Mouse (Mus musculus) cerebellum, adult 8-10 months (tissue): Measurements from ENCODE around the gene Spata2l.
"Not testable (repeated sequence)": the region's sequence is repeated elsewhere in the genome, so short reads cannot be mapped to it uniquely, and the experiment has no call there.

Experiments
- DNase-seq: peaks from one replicate; pipeline ENCODE4 v3.0.0; 2022

The Spata2l gene

DNA sequence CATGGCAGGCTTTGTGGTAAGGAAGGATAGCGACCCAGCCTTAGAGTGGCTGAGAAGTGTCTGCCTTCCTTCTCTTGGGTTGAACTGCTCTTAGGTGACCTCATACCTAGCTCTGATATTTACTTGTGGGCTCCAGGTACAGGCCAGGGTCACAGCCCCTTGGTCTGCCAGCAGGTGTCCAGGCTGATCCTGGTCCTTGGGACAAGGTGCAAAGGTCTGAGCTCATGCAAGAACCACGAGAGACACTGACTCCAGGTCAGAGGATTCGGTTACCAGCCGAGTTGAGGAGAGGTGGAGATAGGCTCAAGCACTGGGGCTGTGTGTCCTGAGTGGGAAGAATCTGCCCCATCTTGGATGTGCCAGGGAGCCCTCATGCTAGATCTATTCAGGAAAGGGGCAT lies 8.3 kb upstream of the Spata2l start:
- no peak for DNase-seq

DNA sequence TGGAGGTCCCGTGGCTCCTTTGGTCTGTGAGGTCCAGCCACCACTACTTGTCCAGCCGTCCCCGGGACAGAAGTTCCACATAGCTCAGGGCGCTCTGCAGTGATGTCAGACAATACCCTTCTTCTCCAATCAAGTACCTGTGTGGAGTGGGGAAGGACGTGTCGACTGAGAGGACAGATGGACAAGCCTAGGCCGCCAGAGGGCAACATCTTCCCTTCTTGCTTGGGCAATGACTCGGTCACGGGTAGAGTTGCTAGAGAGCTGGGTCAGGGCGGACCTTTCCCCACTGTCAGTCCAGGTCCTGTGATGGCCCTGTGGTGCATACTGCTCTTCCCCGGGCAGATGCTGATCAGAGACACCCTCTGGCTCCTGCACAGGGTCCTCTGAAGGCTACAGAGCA lies 7.0 kb upstream of the Spata2l start:
- DNase-seq, result no peak

DNA sequence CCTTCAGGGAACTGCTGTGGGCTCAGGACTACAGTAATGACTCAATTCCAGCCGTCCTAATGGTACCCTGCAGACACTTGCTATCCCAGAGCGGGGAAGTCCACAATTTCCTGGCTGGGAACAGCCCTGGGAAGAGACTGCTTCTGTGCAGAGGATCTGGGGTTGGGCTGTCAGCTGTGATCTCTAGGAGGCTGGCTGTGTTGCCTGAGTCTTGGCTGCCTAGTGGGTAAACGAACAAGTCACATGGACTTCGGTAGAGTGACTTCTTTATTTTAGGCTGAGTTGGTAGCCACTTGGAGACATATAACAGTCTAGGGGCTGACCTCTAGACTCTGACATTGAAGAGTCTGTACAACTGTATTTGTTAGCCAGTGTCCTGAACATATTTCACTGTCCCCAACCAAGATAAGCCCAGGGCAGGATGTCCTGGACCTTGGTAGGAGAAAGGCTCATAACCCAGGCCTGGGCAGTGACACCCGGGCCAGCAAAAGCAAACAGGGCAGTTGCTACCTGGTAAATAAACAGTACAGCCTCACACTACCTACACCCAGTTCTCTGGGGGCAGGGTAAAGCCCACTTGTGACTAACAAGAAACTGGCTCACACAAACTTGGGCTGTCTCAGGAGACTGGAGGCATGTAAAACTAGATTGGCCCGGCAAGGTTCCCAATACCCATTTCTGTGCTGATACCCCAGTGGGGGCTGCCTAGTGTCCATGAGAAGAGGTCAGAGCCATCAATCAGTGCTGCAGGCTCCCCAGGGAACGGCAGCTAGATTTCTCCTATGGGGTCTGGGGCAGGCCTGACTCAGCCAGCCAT lies 6.3 kb upstream of the Spata2l start:
- DNase-seq, result no peak

DNA sequence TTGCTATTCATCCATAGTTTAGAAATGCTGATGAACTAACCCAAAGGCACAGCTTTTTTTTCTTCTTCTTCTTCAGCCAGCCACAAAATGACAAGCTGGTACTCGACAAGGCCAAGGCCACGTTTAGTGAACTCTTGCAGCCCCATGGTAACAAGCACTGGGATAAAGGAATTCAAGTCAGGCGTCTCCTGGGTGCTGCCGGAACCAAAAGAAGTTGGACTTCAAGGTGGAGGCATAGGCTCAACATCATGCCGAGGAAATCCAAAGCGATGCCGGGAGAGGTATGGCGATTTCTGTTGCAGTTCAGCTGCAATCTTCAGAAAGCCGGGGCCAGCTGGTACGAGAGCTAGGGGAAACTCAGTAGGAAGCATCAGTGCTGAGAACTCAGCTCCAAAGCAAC lies 3.4 kb upstream of the Spata2l start:
- no peak for DNase-seq

DNA sequence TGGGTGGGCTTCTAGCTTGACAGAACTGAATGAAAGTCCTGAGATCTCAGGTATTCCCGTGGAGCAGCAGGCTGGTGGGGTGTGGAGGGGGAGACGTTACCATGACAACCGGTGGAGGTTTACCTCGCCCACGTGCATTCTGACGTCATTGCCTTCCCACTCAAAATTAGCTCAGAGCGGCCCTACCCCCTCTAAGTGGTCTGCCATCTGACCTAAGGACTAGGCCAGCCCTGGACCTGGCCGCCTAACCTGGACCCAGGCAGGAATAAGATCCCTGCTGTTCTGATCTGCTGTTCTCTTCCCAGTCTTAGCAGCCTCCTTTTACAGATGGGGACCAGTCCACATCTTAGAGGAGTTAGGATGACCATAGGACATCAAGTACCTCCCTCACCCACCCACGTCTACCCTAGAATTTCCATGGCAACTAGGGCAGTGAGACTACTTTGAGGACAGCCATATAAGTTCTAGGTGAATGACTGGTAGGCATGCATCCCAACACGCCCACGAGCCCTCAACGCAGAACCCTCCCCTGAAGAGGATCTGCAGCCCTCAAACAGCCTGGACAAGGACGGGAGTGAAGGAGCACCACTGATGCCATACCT lies 1.0 kb downstream of the Spata2l start:
- peak; percentile 52 for DNase-seq

DNA sequence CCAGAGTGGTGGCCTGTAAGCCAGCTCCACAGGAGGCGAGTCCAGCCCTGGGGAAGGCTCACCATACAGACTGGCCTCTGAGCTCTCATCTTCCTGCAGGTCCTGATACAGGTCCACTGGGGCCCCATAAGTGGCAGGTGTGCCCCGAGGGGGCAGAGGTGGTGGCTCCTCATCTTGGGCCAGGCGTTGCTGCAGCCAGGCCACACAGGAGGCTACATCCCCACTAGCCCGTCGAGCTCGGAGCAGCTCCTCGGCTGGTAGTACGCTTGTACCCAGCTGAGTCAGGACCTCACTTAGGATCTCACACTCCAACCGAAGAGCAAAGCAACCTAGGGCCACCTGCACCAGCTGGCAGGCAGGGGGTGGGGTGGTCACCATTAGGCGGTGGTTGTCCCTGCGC lies 2.3 kb downstream of the Spata2l start:
- no peak for DNase-seq

DNA sequence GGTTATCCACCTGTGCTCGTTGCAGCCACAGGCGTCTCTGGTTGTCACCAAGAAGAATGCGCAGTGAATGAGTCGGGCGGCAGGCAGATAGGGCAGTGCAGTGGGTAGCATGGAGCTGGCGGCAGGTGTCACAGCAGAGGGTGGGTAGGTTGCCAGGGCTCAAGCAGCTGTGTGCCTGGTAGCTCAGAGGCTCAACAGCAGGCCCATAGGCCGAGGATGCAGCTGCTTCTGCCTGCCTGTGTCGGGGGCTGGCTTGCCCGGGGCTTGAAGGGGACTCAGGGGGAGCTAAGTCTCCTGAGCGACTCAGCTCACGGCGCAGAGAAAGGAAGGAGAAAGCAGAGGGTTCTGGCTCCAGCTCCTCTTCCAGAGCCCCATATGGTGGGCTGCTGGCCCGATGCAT lies 2.7 kb downstream of the Spata2l start:
- DNase-seq, result no peak

DNA sequence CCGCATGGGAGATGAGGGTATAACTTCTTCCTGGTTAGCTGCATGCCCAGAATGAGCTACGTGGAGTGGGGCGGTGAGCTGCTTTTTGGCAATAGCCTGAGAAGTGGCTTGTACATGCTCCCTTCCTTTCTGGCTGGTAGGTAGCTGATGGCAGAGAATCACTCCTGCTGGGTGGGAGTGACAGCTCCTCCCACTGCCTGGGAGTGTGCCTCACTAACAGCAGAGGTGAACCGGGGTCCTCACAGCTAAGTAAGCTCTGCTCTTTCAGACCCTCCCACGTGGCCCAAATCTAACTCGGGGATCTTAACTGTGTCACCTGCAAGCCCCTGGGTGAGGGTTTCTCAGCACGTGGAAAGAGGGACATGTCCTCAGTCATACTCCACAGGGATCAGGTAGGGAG lies 3.5 kb downstream of the Spata2l start:
- no peak for DNase-seq

DNA sequence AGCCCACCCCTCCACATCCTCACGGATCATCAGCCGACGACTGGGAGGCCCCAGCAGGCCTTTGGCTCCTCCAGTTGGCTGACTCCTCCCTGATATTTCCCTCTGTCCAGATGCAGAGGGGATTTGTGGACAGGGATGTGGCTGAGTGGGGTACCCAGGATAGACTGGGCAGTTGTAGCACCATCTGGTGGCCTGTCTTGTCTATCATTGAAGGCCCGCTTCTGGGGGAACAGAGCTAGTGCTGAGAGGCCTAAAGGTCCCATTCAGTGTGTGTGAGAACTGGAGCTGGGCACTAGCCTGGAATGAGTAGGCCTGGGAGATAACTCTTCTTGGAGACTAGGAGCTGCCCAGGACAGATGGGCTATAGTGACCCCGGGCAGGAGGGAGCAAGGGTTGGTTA lies 4.3 kb downstream of the Spata2l start:
- no peak for DNase-seq

DNA sequence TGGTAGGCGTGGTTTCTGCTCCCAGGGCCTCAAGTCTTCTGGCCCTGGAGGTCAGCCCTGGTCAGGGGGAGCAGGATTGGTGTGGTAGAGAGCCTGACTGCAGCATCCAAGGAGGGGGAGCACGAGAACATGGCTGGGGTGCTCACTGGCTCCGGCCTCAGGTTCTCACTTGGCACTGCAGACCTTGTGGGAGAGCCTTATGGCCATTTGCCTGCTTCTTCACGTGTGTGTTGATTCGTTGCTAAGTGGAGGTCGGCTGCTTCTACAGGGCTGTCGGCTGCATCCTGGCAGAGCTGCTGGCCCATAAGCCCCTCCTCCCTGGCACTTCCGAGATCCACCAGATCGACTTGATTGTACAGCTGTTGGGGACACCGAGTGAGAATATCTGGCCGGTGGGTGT lies 5.7 kb downstream of the Spata2l start:
- DNase-seq, result not testable (repeated sequence)

DNA sequence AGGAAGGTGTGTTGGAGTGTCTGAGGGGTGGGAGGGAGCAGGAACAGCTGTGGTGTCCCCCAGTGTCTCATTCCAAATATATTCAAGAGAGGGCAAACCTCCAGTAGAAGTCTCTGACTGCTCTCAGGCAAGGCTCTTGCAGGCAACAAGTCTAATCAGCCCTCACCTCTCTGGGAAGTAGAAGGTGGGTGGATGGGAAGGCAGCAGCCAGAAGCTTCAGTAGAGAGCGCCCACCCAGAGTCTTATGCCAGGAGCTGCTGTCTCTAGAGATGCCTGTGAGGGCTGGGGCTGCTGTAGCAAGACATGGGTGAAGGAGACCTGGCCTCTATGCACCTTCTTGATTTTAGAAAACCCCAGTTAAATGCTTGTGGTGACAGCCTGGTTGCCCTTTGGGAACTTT lies 7.6 kb downstream of the Spata2l start:
- DNase-seq, result no peak

DNA sequence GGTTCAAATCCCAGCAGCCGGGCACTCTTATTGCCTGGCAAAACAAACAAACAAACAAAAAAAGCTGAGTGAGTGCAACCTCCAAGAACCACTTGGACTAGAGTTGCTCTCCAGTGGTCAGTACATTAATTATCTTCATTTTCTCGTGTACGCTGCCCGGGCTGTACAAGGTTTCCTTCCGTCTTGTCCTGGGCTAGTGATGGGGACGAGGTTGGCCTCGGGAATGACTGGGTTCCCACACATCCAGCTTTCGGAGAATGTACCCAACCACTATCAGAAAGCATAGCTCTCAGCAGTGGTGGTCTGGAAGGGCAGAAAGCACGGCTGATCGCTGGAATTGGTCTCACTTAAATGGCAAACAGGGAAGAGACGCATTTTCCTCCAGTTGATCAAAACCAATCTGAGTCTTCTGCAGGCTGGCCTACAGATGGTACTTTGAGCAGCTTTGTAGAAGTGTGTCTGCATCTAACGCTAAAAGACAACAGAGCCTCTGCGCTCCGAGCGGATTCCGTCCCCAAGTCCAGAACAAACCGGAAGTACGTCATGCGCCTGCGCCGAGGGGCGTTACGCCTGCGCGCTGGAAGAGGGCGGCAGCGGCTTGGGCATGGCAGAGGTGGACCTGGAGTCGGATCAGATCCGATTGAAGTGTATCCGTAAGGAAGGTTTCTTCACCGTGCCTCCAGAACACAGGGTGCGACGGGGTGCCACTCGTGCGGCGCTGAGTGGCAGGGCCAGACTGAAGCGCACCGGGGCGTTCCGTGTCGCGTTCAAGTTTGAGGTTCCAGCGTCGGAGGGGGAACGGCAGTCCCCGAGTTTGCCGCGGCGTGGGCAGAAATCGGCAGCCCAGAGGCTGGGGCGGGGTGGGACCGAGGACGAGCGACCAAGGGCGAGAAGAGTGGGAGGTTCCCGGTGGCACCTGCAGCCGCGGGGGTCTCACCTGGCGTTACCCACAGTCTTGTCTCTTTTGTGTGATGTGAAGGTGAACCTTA lies 11.5 kb downstream of the Spata2l start, which contains the start of gene Cdk10:
TSS of gene Cdk10 (plus strand) at position 565 of the 989 bp plus-strand sequence.
- DNase-seq, result peak; percentile 90

DNA sequence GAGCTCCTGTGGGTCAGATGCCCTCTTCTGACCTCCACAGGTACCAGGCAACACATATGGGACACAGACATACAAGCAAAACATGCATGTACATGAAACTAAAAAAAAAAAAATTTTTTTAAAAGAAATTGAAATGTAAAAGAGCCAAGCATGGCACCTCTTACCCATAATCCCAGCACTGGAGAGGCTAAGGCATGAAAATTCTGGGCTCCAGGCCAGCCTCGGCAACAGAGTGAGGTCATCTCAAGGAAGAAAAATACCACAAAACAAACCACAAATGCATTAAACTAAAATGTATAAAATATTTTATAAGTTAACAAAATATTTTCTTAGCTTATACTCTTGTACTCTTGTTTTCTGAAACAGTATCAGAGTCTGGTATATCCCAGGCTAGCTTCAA lies 15.1 kb downstream of the Spata2l start:
- DNase-seq, result no peak

DNA sequence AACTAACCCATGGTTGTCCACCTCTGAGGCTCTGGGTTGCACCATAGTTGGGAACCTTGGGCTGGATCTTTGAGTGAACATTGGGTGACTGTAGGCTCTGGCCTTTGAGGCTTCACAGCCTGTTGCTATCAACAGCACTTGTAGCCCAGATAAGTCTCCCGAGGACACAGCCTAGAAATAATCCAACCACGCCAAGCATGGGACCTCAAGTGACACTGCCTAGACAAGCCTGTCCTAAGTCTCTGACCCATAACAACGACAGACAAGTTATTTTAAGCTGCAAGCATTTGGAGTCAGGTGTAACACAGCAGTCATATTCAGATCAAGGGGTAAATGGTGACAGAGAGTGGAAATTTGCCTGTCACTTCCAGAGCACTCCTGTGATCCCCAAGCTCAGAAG lies 20.6 kb downstream of the Spata2l start:
- no peak for DNase-seq

DNA sequence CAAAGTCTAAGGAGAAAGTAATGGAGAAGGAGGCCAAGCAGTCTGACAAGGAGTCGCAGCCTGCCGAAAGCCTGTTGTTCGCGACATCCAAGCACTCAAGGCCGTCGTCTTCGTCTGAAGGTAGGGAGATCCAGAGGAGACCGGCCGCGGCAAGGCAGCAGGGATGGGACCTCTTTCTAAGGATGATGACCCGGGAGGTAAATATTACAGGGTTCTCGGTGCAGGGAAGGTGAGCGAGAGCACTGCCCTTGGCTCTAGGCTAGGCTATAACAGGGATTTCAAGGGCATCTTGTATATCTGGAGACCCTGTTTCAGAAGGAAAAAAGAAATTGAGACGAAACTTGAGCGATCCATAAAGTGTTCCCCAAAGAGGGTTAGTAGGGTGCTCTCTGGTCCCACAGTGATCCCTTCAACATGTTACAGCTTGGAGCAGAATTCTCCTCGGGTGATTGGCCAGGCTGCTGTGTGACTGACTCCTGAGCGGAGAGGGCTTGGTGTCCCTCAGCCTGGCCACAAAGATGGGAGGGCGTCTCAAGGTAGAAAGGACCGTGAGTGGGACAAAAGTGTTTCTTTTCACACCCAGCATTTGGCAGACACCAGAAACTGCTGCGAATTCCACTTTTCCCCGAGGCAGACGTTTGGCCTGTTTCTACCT lies 22.8 kb downstream of the Spata2l start:
- no peak for DNase-seq

DNA sequence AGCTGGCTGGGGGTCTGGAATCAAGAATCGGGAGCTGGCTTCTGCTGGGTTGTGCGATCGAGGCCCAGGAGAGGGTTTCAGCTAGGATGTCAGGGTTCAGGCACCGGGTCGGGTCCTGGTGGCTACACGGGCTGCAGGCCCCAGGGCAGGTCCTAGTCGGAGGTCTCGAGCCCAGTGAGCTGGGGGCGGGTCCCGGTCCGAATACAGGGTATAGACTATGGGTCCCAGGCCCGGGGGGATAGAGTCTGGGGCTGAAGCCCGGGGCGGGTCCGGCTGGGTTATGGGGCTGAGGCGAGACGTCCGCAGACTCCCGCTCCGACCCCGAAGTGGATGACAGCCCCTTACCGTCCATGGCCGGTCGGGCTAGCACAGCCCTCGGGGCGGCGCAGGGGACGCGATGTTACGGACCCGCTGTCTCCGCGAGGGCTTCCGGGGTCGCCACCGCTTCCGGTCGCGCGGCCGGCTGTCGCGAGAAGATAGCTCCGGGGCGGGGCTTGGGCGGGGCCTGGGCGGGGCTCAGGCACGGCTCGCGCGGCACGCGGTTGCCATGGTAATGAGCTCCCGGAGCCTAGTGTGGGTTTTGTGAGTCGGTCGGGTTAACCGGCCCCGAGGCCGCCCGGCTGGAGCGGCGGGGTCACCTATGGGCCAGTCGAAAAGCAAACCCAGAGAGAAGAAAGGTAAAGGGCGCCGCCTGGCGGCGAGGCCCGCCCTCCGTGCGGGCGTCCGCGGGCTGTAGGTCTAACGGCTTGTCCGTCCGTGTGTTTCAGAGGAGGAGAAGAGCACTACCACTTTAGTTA lies 23.5 kb downstream of the Spata2l start, which contains the start of the genes Chmp1a and Spata33:
TSS of gene Chmp1a (minus strand) at position 443 of the 797 bp plus-strand sequence.
TSS of gene Spata33 (plus strand) at position 512 of the 797 bp plus-strand sequence.
- peak; percentile 83 for DNase-seq

DNA sequence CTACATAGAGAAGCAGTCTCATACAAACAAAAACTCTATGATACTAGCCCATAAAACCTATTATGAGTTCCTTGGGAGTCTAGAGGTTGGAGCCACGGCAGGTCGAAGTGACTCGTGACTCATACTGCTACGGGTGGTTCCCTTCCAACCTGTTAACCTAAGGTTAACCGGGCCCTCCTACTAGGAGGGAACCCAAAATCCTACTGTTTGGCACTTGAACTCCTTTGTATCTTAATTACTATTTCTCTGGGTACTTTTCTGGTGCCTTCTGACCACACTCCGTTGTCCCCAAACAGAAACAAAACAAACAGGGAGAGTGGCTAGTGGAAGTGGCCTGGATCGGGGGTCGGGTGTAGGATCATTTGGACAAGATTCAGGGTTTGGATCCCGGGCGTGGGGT lies 24.2 kb downstream of the Spata2l start:
- no peak for DNase-seq

DNA sequence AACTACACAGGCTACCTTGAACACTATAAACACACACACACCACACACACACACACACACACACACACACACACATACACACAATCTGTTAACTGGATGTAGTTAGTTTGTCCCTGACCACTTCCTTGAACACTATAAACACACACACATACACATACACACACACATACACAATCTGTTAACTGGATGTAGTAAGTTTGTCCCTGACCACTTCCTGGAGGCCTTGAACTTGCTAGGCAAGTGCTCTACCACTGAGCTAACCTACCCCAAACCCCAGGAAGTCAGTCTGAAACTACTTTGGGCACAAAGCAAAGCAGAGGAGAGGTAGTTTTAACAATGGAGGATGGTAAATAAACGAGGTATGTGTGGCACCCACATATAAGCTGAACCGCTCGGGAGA lies 32.5 kb downstream of the Spata2l start:
- no peak for DNase-seq

DNA sequence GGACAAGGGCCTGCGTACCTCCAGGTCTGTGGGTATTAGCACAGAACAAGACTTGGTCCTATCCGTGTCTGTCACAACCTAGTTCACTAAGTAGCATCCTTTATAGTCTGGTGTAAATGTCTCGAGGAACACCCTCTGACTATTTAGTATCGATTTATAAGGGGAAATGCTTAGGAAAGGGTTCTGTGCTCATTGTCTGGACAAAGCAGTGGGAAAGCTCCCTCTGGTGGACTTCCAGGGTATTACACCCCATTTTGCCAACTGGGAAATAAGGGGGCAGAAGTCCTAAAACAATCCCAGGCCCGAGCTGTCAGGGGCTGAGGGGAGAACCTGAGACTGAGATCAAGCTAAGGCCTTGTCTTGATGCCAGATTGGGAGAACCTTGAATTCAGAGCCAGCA lies 33.7 kb downstream of the Spata2l start:
- DNase-seq, result peak; percentile 68

DNA sequence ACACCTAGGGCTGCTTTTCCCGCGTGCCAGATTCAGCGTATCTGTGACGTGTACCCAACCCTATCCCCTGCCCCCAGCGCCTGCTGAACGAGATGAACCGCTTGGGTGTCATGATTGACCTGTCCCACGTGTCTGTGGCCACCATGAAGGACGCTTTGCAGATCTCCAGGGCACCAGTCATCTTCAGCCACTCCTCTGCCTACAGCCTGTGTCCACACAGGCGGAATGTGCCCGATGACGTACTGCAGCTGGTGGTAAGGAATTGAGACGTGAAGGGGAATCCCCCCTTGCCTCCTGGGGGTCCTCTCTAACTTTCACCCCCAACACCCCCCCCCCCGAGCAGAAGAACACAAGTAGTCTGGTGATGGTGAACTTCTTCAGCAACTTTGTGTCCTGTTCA lies 36.2 kb downstream of the Spata2l start:
- DNase-seq, result no peak

DNA sequence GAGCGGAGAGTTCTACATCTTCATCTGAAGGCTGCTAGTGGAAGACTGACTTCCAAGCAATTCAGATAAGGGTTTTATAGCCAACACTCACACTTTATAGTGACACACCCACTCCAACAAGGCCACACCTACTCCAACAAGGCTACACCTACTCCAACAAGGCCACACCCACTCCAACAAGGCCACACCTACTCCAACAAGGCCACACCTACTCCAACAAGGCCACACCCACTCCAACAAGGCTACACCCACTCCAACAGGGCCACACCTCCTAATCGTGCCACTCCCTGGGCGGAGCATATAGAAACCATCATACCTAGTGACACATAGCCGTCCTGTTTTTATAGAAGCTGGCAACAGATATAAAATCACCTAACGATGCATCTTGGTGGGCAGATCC lies 39.0 kb downstream of the Spata2l start:
- DNase-seq, result not testable (repeated sequence)

DNA sequence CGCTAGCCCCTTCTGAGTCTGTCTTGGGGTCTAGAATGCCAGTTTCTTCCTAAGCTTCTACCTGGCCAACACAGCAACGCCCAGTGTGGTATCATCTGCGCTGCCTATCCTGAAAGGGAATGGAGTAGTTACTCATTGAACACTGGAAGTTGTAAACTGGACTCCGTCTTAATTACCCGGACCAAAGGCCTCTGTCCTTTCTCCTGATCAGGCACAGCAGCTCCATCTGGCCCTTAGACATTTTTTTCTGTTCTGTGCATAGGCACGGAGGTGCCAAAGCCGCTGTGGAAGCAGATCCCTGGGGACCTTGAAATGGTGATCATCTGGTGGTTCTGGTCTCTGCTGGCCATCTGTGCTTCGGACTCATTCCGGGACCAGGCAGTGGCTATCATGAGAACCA lies 42.3 kb downstream of the Spata2l start:
- no peak for DNase-seq
